Mouse (Mus musculus) myocyte (in vitro differentiated cells): ENCODE results near the gene Arhgef25.

Source experiments
- CEBPB ChIP-seq: IDR thresholded peaks from 2 replicates; pipeline ENCODE4 v1.6.1; 2011; ENCODE audit warnings: mild to moderate bottlenecking, moderate library complexity; ENCODE audit not compliant: poor library complexity, insufficient read depth, severe bottlenecking
- E2F4 ChIP-seq: IDR thresholded peaks from one replicate; pipeline ENCODE4 v1.6.1; 2011; ENCODE audit warnings: mild to moderate bottlenecking, control low read depth, moderate library complexity; ENCODE audit not compliant: insufficient read depth
- MAX ChIP-seq: IDR thresholded peaks from one replicate; pipeline ENCODE4 v1.6.1; 2011; ENCODE audit warnings: low read depth, mild to moderate bottlenecking, control low read depth
- MYOD1 ChIP-seq, 3 experiments: IDR thresholded peaks; one replicate each; pipeline ENCODE4 v1.6.1; 2011; ENCODE audit warnings: control low read depth in 2 of 3, low read depth in 2 of 3, mild to moderate bottlenecking in 2 of 3, moderate library complexity in 1 of 3; ENCODE audit not compliant: insufficient read length in 2 of 3, control insufficient read depth in 1 of 3
- MYOG ChIP-seq, 3 experiments: IDR thresholded peaks; one replicate each; pipeline ENCODE4 v1.6.1; 2011; ENCODE audit warnings: control low read depth in 2 of 3, low read depth in 2 of 3, mild to moderate bottlenecking in 2 of 3; ENCODE audit not compliant: insufficient read length in 2 of 3, control insufficient read depth in 1 of 3, insufficient read depth in 1 of 3
- POLR2A ChIP-seq: IDR thresholded peaks from one replicate; pipeline ENCODE4 v1.6.1; 2011; ENCODE audit warnings: low read depth, mild to moderate bottlenecking, control low read depth, moderate library complexity; ENCODE audit not compliant: insufficient read length
- REST ChIP-seq: IDR thresholded peaks from one replicate; pipeline ENCODE4 v1.6.1; 2011; ENCODE audit warnings: mild to moderate bottlenecking, control low read depth, moderate library complexity; ENCODE audit not compliant: insufficient read depth, insufficient read length
- TCF12 ChIP-seq: IDR thresholded peaks from one replicate; pipeline ENCODE4 v1.6.1; 2011; ENCODE audit warnings: mild to moderate bottlenecking, control low read depth; ENCODE audit not compliant: poor library complexity, insufficient read depth, severe bottlenecking
- TCF3 ChIP-seq: IDR thresholded peaks from one replicate; pipeline ENCODE4 v1.6.1; 2011; ENCODE audit warnings: low read depth, control low read depth; ENCODE audit not compliant: insufficient read length
- USF1 ChIP-seq: IDR thresholded peaks from one replicate; pipeline ENCODE4 v1.6.1; 2011; ENCODE audit warnings: low read depth, mild to moderate bottlenecking, control low read depth, moderate library complexity

DNA sequence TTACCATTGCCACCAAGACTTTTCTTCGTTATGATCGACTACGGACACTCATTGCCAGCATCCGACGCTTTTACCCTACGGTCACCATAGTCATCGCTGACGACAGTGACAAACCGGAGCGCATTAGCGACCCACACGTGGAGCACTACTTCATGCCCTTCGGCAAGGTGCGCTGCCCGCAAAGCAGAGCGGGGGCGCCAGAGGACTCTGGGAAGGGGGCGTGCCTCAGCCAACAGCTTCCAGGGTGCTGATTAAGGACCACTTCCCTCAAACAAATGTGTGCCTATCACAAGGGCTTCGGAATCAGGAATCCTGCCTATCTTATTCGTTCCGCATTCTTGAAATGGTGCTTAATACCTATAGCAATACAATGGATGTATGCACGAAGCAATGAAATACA, 19.9 kb downstream of the Arhgef25 start:
- TF ChIP-seq MYOG (IDR thresholded peaks at IDR 0.05; ENCODE audit: control insufficient read depth in 1 of 3, insufficient read depth in 1 of 3, insufficient read length in 2 of 3, low read depth in 2 of 3) (no peak), MYOD1 (IDR thresholded peaks at IDR 0.05; ENCODE audit: control insufficient read depth in 1 of 3, insufficient read length in 2 of 3, low read depth in 2 of 3) (no peak), POLR2A (no peak), MAX (no peak), E2F4 (no peak), USF1 (no peak), TCF12 (no peak), TCF3 (no peak), REST (no peak), CEBPB (no peak)
